Mouse (Mus musculus) kidney, embryonic 15.5 days (tissue): ENCODE data around the gene Alox12b. TPM values are rescaled to one million over a fixed set of nuclear protein-coding genes. Genes with fewer than 3 reads are reported as not detected.

Experiments
- ATAC-seq: fragments of 200-750 bp; cut with Nextera tagmentation; replicated peaks from 2 replicates; pipeline ENCODE4 v1.8.0; 2017; ENCODE audit warnings: moderate TSS enrichment; ENCODE audit not compliant: low FRiP score
- H3K27ac ChIP-seq: fragments of 300-500 bp; sonication (generic); 2 replicates; pipeline ENCODE4 v1.5.1; 2015; ENCODE audit warnings: mild to moderate bottlenecking, inconsistent platforms
- H3K27me3 ChIP-seq: fragments of 300-500 bp; sonication (generic); 2 replicates; pipeline ENCODE4 v1.6.1; 2015; ENCODE audit warnings: inconsistent platforms
- H3K36me3 ChIP-seq: fragments of 300-500 bp; sonication (generic); 2 replicates; pipeline ENCODE4 v1.6.1; 2015; ENCODE audit warnings: inconsistent platforms
- H3K4me1 ChIP-seq: fragments of 300-500 bp; sonication (generic); 2 replicates; pipeline ENCODE4 v1.6.1; 2015; ENCODE audit warnings: inconsistent platforms
- H3K4me2 ChIP-seq: fragments of 300-500 bp; sonication (generic); 2 replicates; pipeline ENCODE4 v1.6.1; 2015; ENCODE audit warnings: moderate library complexity, mild to moderate bottlenecking, inconsistent platforms
- H3K4me3 ChIP-seq: fragments of 300-500 bp; sonication (generic); replicated peaks from 2 replicates; pipeline ENCODE4 v1.5.1; 2015; ENCODE audit warnings: mild to moderate bottlenecking, inconsistent platforms
- H3K9ac ChIP-seq: fragments of 300-500 bp; sonication (generic); 2 replicates; pipeline ENCODE4 v1.6.1; 2015; ENCODE audit warnings: mild to moderate bottlenecking, inconsistent platforms
- H3K9me3 ChIP-seq: fragments of 300-500 bp; sonication (generic); replicated peaks from 2 replicates; pipeline ENCODE4 v1.6.1; 2016; ENCODE audit warnings: inconsistent platforms
- WGBS: fragments of 180-500 bp; shearing (Covaris S2); methylation state at CpG from one replicate; pipeline ENCODE4 v1.1.7; 2015; ENCODE audit warnings: mixed read lengths; 5-methylcytosine and 5-hydroxymethylcytosine counted together
- polyA plus RNA-seq: library from polyadenylated mRNA; unstranded; fragments of >200 nt; fragmentation: Nextera tagmentation; extraction: Ambion mirVana; gene quantifications from 2 replicates; pipeline ENCODE4 v1.2.1, GENCODE M21; 2015

Gene Alox12b
- polyA plus RNA-seq, 1 experiment from 2014 or later = 0.08 TPM

GRCm38 (mm10) chr11:69185031-69185430, 28.2 kb downstream of the Alox12b start:
- no peak for ATAC-seq

DNA sequence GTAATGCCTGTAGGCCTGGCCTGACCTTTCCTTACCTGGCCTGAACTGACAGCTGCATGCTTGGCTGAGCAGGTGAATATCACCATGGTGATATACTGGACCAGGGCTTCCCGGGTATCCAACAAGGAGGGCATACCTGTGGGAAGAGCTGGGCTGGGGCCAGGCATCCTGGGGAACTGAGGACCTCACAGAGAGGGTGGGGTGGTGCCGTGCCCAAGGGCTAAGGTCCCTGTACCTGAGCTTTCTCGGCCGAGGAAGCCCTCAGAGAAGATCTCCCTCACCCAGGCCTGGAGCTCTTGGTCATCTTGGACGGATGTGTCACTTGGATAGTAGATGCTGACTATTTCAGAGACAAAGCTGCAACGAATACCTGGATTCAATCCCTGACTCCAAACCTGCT, 29.1 kb downstream of the Alox12b start:
- H3K4me3 ChIP-seq = no peak overlapping the region
- H3K36me3 ChIP-seq = no peaks in the 10 kb centered on the region
- no peak for ATAC-seq
- no peaks in the 10 kb centered on the region for H3K27me3 ChIP-seq
- H3K4me2 ChIP-seq = no peak overlapping the region
- H3K27ac ChIP-seq = no peak overlapping the region
- H3K9ac ChIP-seq = no peak overlapping the region
- WGBS = 78% methylated on average over 6 of the region's 6 CpGs
- H3K4me1 ChIP-seq = 0 out of 2 replicates have a peak, but pooled peaks cover 3% of the 10 kb centered on the region
- no peaks in the 10 kb centered on the region for H3K9me3 ChIP-seq

More at GRCm38 (mm10) chr11:69185031-69185430, 28.2 kb downstream of the Alox12b start:
- no peak overlapping the region for H3K4me3 ChIP-seq
- no peaks in the 10 kb centered on the region for H3K36me3 ChIP-seq
- no peaks in the 10 kb centered on the region for H3K9me3 ChIP-seq
- no peaks in the 10 kb centered on the region for H3K27me3 ChIP-seq
- no peak overlapping the region for H3K9ac ChIP-seq
- 66% methylated on average over 5 of the region's 5 CpGs for WGBS
- 0 out of 2 replicates have a peak, but pooled peaks cover 3% of the 10 kb centered on the region for H3K4me1 ChIP-seq
- H3K4me2 ChIP-seq = no peak overlapping the region
- no peak overlapping the region for H3K27ac ChIP-seq

DNA sequence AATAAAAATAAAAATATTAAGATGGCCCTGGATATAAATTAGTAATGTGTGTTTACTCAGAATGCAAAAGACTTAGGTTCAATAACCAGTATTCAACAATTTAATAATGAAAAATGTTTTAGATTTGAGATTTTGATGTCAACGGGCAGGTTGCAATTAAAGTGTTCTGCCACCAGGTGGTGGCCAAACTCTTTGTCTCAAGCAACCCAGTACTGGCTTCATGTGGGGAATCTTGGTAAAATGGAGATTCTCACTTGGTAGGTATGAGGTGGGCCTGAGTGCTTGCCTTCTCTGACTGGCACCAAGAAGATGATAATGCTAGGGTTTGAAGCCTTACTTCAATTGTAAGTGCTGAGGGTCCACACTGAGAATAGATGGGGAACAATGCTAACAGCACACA, 36.1 kb downstream of the Alox12b start:
- Histone ChIP-seq H3K9me3 (no peaks in the 10 kb centered on the region), H3K27ac (no peak overlapping the region), H3K4me2 (no peak overlapping the region), H3K4me1 (peaks cover 11% of the 10 kb centered on the region), H3K27me3 (peaks cover 34% of the 10 kb centered on the region), H3K36me3 (no peaks in the 10 kb centered on the region), H3K9ac (no peak overlapping the region), H3K4me3 (no peak overlapping the region)
- no peak for ATAC-seq
- 2% methylated on average over 1 of the region's 1 CpGs for WGBS

DNA sequence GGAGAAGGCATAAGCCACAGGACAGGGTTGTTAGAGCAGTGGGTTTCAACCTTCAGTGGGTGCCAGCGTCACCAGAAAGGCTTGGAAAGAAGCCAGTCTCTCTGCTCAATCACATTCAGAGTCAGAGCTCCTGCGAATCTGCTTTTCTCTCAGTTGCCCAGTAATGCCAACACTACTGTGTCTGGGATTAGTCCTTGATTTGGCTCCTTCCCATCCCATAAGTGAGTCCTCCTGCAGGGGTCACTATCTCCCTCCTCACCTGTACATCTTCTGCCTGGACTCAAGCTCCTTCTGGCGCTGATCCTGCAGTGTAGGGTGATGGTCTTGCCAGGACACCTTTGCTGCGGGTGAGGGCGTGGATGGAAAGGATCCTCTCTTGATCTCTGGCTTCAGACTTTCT, 40.0 kb downstream of the Alox12b start:
- Histone ChIP-seq H3K4me1 (peaks cover 11% of the 10 kb centered on the region), H3K36me3 (no peaks in the 10 kb centered on the region), H3K27me3 (peaks cover 46% of the 10 kb centered on the region), H3K9ac (no peak overlapping the region), H3K4me2 (peak overlapping the region; percentile 60), H3K9me3 (no peaks in the 10 kb centered on the region), H3K4me3 (peak overlapping the region; percentile 35), H3K27ac (no peak overlapping the region)
- ATAC-seq = no peak
- WGBS = 10% methylated on average over 5 of the region's 5 CpGs

- Histone ChIP-seq H3K9ac (0 out of 2 replicates have a peak overlapping the region, but pooled peaks have one; percentile 23), H3K27ac (no peak overlapping the region), H3K27me3 (peaks cover 46% of the 10 kb centered on the region), H3K4me2 (peak overlapping the region; percentile 60), H3K9me3 (no peaks in the 10 kb centered on the region), H3K4me3 (peak overlapping the region; percentile 35), H3K36me3 (no peaks in the 10 kb centered on the region), H3K4me1 (peaks cover 11% of the 10 kb centered on the region)
- ATAC-seq = no peak
- under 1% methylated on average over 14 of the region's 14 CpGs for WGBS
Observed at GRCm38 (mm10) chr11:69197194-69197593, 40.4 kb downstream of the Alox12b start.

- H3K27ac ChIP-seq = no peak within 1 kb of the TSS
- H3K9ac ChIP-seq = 0 out of 2 replicates have a peak within 1 kb of the TSS, but pooled peaks have one; percentile 23
- 36% methylated on average over 6 of the region's 6 CpGs for WGBS
- peaks cover 11% of the 10 kb centered on the region for H3K4me1 ChIP-seq
- peak within 1 kb of the TSS; percentile 60 for H3K4me2 ChIP-seq
- peaks cover 46% of the 10 kb centered on the region for H3K27me3 ChIP-seq
- H3K36me3 ChIP-seq = no peaks in the 10 kb centered on the region
- ATAC-seq = no peak
- no peaks in the 10 kb centered on the region for H3K9me3 ChIP-seq
- peak within 1 kb of the TSS; percentile 35 for H3K4me3 ChIP-seq
Observed at GRCm38 (mm10) chr11:69197743-69198142, 41.0 kb downstream of the Alox12b start, which contains the start of gene Alox8. Gene Alox8 (minus strand): TSS chr11:69197843.

DNA sequence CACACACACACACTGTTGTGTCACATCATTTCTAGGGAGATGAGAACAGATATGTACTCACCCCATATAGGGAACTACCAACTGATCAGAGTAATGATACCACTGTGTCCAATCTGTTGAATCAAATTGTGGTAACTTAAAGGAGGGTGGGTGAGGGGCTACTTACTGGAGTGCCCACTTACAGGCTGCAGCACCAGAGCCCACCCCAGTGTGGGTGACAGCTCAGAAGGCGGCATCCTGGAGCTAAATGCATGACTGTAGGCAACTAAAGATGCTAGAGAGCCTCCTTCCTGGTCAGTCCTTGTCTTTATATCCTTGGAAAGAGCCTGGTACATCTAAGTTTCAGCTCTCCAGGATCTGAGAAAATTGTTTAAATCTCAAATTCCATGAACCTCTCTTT, 42.5 kb downstream of the Alox12b start:
- no peaks in the 10 kb centered on the region for H3K9me3 ChIP-seq
- no peak overlapping the region for H3K27ac ChIP-seq
- no peak overlapping the region for H3K4me2 ChIP-seq
- no peak overlapping the region for H3K4me3 ChIP-seq
- H3K4me1 ChIP-seq = peaks cover 11% of the 10 kb centered on the region
- H3K36me3 ChIP-seq = no peaks in the 10 kb centered on the region
- 90% methylated on average over 1 of the region's 1 CpGs for WGBS
- ATAC-seq = no peak
- peaks cover 44% of the 10 kb centered on the region for H3K27me3 ChIP-seq
- no peak overlapping the region for H3K9ac ChIP-seq

DNA sequence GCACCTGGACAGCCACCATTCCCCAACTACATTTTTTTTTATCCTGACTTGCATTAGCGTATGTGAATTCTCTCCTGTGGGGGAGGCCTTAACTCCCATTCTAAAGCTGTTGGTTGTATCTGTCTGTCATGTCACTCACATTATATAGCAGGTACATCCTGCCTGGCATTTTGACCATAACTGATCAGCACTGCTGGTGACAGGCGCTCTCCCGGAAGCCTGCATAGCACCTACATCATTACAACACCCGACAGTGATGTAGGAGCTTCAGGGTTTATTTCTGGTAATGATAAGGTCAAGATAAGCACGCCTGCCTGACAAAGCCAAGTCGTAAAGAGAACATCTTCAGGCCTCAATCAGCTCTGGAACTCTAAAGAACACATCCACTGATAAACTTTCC, 43.4 kb downstream of the Alox12b start:
- H3K9ac ChIP-seq = no peak overlapping the region
- H3K9me3 ChIP-seq = no peaks in the 10 kb centered on the region
- H3K4me3 ChIP-seq = no peak overlapping the region
- no peak overlapping the region for H3K4me2 ChIP-seq
- no peak overlapping the region for H3K27ac ChIP-seq
- peaks cover 11% of the 10 kb centered on the region for H3K4me1 ChIP-seq
- no peaks in the 10 kb centered on the region for H3K36me3 ChIP-seq
- ATAC-seq = no peak
- peaks cover 36% of the 10 kb centered on the region for H3K27me3 ChIP-seq
- 64% methylated on average over 6 of the region's 6 CpGs for WGBS

- no peaks in the 10 kb centered on the region for H3K9me3 ChIP-seq
- peaks cover 2% of the 10 kb centered on the region for H3K4me1 ChIP-seq
- 79% methylated on average over 13 of the region's 13 CpGs for WGBS
- H3K4me3 ChIP-seq = no peak overlapping the region
- no peak overlapping the region for H3K9ac ChIP-seq
- H3K27me3 ChIP-seq = peaks cover 17% of the 10 kb centered on the region
- no peak overlapping the region for H3K27ac ChIP-seq
- ATAC-seq = no peak
- no peak overlapping the region for H3K4me2 ChIP-seq
- no peaks in the 10 kb centered on the region for H3K36me3 ChIP-seq
Observed at GRCm38 (mm10) chr11:69202469-69203230, 45.9 kb downstream of the Alox12b start.

DNA sequence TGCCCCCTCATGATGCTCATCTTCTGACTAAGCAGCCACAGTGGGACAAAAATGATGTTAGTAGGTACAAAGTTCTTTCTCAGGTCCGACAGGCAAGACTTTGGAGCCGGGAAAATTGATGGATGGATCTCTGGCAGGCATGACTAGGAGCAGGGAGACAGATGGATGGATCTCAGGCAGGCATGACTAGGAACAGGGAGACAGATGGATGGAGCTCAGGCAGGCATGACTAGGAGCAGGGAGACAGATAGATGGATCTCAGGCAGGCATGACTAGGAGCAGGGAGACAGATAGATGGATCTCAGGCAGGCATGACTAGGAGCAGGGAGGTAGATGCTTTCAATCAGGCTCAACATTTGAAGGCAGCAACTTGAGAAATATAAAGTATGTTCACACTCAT, 54.6 kb downstream of the Alox12b start:
- Histone ChIP-seq H3K36me3 (no peaks in the 10 kb centered on the region), H3K4me2 (peak overlapping the region; percentile 42), H3K9ac (no peak overlapping the region), H3K27ac (no peak overlapping the region), H3K9me3 (no peaks in the 10 kb centered on the region), H3K27me3 (peaks cover 4% of the 10 kb centered on the region; the same call in 1 of the 2 replicates), H3K4me3 (peak overlapping the region; percentile 24), H3K4me1 (no peaks in the 10 kb centered on the region)
- WGBS = 19% methylated on average over 2 of the region's 2 CpGs
- ATAC-seq = no peak

- H3K4me2 ChIP-seq = no peak overlapping the region
- 86% methylated on average over 5 of the region's 5 CpGs for WGBS
- H3K9ac ChIP-seq = no peak overlapping the region
- H3K4me3 ChIP-seq = no peak overlapping the region
- H3K9me3 ChIP-seq = no peaks in the 10 kb centered on the region
- no peak for ATAC-seq
- H3K36me3 ChIP-seq = no peaks in the 10 kb centered on the region
- 0 out of 2 replicates have a peak, but pooled peaks cover 2% of the 10 kb centered on the region for H3K4me1 ChIP-seq
- H3K27me3 ChIP-seq = no peaks in the 10 kb centered on the region; the same call in 1 of the 2 replicates
- no peak overlapping the region for H3K27ac ChIP-seq
Observed at GRCm38 (mm10) chr11:69217411-69217810, 60.6 kb downstream of the Alox12b start.

DNA sequence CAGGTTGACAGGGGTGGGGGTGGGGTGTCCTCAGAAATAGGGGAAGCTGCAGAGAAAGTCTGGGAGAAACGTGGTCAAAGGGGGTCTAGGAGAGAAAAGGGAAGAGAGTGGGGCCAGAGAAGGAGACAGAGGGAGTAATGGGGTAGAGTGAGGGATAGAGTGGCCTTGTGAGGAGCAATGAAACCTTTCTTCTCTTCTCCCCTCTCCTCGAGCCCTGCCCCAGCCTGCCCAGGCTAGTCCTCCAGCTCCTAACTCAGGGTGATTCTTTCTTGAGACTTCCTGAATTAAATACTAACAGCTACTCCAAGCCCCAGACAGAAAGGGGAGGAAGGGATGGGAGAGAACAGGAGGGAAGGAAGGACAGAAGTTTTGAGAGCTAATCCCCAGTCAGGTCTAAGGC, 61.9 kb downstream of the Alox12b start:
- H3K4me2 ChIP-seq = no peak overlapping the region
- 0 out of 2 replicates have a peak, but pooled peaks cover 2% of the 10 kb centered on the region for H3K4me1 ChIP-seq
- ATAC-seq = no peak
- 62% methylated on average over 2 of the region's 2 CpGs for WGBS
- no peak overlapping the region for H3K4me3 ChIP-seq
- H3K36me3 ChIP-seq = no peaks in the 10 kb centered on the region
- no peak overlapping the region for H3K27ac ChIP-seq
- H3K9me3 ChIP-seq = no peaks in the 10 kb centered on the region
- H3K27me3 ChIP-seq = no peaks in the 10 kb centered on the region; the same call in 1 of the 2 replicates
- H3K9ac ChIP-seq = no peak overlapping the region
